Mouse (Mus musculus) ovary, adult 18-20 months (tissue): ENCODE data around the gene Ctsw.
A peak's percentile ranks its signal among the peaks of the same experiment; 100 is the strongest.
"Not testable (repeated sequence)": the region's sequence is repeated elsewhere in the genome, so short reads cannot be mapped to it uniquely, and the experiment has no call there.

ENCODE experiments used
- DNase-seq: peaks from one replicate; pipeline ENCODE4 v3.0.0; 2022; ENCODE audit warnings: low spot score, mixed read lengths

The Ctsw gene

DNA sequence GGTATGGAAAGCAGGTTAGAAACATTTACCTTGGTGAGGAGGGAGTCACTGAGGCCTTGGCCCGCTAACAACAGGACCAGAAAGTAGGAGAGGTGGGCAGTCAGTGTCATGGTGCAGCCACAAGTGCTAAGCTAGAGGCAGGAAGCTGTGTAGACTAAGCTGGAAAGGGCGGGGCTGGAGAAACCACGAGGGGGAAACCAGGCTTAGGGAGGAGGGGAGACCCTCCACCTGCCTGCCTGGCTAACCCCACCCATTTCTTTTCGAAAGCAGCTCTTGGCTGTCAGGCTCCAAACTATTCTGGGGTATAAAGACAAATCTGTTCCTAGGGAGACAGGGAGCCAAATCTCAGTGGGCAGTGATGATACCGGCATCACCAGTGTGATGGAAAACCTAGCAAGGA, at the start of gene Ctsw:
Ctsw (minus strand) TSS at position 134 of the 400 bp plus-strand sequence.
- DNase-seq, result no peak

DNA sequence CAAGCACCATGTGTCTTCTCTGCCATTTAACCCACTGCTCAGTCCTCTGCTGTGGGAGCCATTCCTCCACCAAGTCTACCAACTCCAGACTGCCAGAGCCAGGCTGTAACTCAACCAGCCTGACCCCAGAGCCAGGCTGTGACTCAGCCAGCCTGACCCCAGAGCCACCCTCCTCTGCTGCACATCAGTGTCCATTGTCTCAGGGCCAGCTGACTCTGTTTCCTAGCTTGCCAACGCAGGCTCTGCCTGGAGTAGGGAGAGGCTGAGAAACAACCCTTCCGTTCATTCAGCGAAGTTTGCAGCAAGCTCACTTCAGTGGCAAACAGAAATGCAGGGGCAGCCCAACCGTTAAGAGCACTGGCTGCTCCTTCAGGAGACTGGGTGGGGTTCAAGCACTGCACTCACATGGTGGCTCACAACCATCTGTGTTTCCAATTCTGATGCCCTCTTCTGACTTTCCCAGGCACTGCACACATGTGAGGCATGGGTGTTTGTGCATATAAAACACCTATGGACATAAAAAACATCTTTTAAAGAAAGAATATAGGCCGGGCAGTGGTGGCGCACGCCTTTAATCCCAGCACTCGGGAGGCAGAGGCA, 48.7 kb upstream of the Ctsw start:
- no peak for DNase-seq

DNA sequence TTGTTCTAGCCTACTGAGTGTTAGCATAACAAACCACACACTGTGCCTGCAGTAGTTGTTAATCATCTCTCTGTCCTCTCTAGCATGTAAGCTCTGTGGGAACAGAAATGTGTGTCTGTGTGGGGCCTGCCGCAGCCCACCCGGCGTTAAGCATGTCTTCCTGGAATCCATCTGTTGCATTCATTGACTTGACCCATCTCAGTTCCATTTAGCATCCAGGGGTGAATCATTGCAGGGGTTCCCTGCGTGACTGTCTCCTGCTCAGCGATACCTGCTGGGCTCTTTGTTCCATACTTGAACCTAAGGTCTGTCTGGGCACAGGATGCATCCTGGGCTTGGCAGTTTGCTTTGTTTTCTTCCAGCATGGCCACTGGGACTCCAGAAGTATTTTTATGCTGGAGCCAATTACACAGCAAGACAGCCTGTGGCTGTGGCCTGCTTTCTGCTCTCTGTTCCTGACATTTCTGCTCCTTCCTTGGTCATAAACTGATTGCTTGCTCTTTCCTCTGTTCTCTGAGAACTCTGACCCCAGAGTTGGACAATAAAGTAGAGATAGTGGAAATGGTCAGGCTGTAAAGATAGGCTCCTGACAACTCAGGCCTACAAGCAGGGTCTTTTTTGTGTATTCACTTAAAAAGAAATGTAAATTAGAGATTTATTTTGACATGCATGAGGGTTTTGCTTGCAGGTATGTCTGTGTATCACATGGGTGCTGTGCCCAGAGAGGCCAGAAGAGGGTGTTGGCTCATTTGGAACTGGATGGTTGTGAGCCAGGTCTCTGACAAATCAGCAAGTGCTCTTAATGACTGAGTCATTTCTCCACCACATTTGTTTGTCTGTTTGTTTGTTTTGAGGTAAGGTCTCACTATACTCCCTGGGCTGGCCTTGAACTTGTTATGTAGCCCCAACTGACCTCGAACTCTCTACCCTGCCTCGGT, 47.8 kb upstream of the Ctsw start:
- DNase-seq, result no peak

DNA sequence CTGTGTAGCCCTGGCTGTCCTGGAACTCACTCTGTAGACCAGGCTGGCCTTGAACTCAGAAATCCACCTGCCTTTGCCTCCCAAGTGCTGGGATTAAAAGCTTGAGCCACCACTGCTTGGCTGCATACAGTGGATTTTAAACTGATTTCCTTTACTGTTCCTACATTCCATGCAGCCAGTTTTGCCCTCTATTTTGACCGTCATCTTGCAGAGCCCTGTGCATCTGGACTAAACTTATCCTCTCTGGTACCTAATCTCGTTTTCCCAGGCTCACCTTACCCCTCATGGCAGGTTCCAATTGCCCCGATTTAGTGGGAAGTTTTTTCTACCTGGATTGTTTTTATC, 44.7 kb upstream of the Ctsw start:
- DNase-seq, result no peak

DNA sequence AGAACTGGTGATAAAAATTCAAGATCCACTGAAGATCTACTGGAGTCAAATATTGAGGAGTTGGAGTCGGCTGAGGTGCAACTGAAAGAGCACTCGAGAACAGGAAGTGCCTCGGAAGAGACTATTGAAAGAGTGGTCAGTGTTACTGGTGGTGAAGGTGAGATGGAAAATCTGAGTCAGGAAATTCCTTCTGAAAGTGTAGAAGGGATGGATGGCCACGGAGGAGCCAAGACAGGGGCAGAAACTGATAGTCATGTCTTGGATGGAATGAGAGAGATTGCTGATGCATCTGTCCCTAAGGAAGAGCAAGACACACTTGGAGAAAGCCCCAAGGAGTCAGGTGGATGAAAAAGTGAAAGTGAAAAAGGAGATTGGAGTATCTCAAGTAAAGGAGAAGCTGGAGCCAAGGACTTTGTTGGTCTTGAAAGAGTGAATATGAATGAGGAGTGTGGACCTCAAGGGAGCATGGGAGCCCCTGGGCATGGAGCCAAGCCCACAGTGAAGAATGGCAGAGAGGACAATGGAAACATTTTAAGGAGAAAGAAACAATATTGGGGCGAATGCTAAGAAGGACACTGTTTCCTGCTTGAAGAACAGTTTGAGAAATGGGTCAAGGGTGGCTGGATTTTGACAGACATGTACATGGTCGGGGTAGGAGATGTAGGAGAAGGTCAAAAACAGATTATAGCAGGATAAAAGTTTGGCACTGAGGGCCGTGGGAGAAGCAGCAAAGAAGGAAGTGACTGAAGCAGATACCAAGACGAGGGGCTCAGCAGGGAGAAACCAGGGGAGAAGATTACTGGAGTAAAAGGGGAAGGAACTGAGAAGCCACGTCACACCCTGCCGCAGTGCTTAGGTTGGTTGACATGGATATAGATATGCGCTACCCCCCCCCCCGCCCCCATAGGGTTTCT, 44.0 kb upstream of the Ctsw start:
- DNase-seq, result no peak

DNA sequence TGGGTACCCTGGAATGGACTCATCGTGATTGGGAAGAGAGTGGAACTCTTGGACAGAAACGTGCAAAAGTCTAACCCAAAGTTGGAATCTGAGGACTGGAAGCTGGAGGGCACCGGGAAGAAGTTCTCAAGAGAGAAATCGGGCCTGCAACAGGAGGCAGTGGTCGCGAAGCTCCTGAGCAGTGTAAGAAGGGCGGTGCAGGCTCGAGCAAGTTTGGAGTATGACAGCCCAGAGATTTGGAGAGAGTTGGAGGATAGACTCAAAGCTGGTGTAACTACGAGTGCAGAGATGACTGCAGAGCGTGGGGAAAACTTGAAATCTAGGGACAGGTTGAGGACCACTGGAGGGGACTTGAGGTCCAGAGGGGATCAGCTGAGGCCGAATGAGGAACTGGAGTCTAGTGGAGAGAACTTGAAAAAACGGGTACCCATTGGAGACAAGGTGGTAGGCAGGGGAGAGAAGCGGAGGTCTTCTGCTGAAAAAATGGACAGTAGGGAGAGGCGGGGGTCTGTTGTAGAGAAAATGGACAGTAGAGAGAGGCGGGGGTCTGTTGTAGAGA, 42.8 kb upstream of the Ctsw start:
- no peak for DNase-seq

DNA sequence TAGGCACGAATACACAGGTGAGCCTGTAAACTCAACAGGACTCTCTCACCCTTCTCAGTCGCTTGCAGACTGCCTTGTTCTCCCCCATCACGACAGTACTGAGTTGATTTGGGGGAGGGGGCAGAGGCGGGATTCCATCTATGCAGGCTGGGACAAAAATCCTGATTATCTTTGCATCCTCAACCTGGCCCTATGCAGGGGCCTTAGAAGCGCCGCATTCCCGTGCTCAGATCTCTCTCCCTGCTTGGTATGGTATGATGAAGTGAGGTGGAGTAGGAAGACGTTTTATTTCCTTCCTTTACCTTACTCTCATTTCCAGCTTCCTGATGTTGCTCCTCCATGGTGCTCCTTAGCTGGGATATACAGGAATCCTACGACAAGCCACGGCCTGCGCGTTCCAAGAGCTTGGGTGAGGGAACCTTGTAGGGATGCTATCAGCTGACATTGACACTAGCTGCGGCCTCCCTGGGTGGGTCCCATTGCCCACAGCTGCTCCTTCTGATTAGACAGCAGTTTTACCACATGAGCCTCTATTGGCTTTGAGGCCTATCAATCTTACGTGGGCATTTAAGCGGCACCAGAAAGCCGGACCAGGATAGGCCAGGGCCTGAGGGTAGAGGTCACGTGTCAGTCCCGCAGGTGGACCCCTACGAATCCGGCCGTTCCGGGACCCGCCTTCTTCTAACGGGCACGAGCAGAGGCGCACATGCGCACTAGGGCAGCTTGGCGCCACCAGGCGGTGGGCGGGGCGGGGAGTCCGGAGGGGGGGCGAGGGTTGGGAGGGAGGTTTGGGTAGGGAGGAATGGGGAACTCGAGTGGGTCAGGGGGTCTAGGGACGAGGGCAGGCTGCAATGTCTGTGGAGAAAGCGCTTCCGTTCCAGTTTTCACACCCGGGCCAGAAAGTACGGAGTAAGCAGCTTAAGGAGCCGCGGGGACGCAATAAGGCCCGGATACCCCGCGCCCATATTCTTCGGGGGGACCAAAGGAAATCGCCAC, 42.0 kb upstream of the Ctsw start, which contains the start of gene Snx32:
Snx32 (minus strand) TSS at position 508 of the 996 bp plus-strand sequence.
- peak; percentile 98 for DNase-seq

DNA sequence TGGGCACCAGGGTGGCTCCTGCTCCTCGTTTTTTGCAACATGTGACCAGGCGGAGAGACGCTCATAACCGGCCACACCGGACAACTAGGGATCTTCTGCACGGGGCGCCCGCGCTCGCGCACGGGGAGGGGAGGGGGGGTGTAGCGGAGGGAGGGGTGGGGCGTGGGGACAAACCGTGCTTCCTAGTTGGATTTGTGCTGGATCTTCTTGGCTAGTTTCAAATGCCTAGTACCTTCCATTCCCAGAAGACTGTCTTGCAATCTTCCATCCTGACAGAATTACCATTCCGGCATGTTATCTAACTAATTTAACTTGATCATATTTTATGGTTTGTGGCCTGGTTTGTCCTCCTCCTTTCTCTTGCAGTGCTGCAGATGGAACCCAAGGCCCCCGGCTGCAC, 35.4 kb upstream of the Ctsw start, which contains the start of gene 1700020D05Rik:
1700020D05Rik (minus strand) TSS at position 101 of the 400 bp plus-strand sequence.
- DNase-seq, result no peak

DNA sequence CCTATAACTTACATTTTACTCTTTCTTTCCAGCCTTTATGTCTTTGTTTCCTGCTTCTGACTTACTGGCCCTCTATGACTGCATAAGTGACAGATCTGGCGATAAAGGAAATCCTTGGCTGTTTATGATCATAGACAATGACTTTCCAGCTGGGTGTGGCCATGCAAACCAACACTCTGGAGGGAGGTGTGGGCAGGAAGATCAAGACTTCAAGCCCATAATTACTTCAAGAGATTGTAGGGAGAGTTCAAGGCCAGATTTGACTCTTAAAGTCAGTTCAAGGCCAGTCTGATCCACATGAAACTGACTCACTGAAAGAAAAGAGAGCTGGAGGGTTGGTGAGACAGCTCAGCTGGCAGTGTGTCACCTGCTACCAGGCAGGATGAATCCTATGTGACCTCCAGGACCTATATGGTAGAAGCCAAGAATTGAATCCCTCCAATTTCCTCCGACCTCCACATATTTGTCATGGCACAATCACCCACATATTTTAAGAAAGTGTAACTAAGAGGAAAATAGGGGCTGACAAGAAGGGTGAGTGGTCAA, 32.1 kb upstream of the Ctsw start:
- no peak for DNase-seq

DNA sequence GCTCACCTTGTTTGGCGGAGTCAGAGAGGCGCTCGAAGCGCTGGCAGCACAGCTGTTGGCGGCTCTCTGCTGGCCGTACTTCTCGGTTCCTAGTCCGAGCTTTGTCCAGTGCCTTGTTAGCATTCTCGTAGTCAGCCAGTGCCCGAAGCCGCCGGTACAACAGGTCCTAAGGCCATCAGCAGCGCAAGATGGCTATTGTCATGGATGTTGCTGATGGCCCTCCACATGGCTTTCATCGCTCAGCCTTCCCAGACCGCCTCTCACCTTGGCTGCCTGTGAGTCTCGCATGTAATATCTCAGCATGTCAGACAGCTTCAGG, 27.7 kb upstream of the Ctsw start:
- no peak for DNase-seq

DNA sequence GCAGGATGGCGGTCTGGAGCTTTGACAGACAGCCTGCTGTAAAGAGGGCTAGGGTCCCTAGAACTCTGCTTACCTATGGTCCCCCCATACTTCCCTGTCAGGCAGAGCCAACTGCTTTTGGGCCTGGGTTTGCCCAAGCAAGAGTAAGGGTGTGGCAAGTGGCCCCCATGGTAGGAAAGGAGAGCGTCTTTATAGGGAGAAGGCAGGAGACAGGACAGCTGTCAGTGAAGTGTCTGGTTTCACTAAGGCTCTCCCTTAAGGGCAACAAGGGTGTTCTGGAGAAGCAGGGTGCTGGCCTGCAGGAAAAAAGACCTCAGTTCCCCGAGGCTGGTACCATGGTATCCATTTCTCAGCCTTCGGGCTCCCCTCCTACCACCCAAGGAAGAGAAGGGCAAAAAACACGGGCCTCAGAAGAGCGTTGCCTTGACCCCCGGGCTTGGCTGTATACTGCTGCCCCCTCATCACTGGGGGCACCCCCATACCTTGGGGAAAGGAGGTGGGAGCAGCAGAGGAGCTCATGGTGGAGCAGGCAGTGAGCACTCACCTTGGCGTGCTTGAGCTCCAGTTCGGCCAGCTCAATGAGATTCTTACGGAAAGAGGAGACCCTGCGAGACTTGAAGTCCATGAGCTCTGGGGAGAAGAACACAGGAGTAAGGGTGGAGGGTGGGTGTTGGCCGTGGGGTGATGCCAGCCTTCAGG, 27.2 kb upstream of the Ctsw start:
- DNase-seq, result no peak

DNA sequence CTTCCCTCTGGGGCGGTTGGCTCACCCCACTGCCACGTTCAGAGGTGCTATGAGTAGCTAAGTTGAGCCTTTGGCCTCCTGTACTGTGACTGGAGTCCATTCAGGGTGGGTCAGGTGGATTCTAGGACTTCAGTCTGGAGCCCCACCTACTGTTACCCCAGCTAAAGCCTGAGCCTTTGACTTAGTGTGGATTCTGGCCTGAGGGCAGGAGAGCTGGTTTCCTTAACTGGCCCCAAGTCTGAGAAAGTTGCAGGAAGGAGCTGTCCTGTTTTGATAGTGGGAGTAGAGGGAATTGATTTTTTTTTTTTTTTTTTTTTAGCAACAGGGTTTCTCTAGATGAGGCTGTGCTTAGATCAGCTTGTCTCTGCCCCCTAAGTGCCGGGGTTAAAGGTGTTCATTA, 26.0 kb upstream of the Ctsw start:
- DNase-seq, result no peak

DNA sequence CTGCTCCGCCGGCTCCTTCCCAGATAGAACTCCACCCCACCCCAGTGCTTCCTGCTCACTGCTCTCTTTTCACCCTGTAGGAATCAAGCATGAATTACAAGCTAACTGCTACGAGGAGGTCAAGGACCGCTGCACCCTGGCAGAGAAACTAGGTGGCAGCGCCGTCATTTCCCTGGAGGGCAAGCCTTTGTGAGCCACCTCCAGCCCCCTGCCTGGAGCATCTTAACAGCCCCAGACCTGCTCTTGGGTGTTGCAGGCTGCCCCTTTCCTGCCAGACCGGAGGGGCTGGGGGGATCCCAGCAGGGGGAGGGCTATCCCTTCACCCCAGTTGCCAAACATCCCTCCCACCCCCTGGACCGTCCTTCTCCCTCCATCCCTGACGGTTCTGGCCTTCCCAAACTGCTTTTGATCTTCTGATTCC, 25.0 kb upstream of the Ctsw start:
- DNase-seq, result not testable (repeated sequence)

DNA sequence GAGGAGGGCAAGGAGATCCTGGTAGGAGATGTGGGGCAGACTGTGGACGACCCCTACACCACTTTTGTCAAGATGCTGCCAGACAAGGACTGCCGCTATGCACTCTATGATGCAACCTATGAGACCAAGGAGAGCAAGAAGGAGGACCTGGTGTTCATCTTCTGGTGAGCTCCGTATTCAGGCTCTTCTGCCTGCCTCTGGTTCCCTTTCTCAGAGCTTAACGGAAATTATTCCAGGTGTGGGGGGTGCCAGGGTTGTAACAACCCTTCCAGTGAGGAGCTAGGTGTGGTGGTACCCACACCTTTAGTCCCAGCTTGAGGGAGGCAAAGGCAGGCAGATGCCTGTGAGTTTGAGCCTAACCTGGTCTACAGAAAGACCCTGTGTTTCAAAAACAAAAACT, 24.3 kb upstream of the Ctsw start:
- no peak for DNase-seq

DNA sequence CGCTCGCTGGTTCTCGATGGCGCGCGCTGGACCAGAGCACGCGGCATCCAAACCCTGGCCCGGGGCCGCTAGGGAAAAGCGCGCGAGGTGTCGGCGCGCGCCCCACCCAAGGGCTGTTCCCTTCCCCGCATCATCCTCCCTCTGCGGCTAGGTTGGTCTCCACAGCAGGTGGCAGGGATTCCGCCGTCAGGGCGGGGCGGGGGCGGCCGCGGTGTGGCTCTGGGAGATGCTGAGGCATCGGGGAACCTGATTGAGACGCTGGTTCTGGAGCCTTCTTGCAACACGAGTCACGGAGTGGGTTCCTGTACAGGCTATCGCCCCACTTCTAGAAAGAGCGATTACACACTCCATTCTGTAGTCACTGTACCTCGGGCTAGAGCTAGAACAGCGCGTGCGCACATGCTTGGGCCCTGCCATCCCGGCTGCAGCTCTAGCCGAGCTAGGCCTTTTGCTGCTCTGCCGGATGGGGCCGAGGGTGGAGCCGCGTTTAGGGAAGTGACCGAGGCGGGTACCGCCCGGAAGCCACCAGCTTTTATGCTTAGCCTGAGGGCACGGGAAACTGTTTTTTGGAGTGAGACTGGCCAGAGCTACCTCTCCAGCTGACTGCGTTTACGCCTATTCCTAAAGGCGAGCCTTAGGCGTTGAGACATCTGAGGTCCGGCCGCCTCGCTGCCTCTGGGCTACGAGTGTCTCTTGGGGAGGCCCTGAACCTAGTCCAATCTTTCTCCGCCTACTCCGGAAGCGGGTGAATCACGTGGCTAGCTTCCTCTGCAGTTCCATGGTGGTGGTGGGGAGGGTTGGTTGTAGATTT, 22.8 kb upstream of the Ctsw start:
- DNase-seq, result peak; percentile 77

DNA sequence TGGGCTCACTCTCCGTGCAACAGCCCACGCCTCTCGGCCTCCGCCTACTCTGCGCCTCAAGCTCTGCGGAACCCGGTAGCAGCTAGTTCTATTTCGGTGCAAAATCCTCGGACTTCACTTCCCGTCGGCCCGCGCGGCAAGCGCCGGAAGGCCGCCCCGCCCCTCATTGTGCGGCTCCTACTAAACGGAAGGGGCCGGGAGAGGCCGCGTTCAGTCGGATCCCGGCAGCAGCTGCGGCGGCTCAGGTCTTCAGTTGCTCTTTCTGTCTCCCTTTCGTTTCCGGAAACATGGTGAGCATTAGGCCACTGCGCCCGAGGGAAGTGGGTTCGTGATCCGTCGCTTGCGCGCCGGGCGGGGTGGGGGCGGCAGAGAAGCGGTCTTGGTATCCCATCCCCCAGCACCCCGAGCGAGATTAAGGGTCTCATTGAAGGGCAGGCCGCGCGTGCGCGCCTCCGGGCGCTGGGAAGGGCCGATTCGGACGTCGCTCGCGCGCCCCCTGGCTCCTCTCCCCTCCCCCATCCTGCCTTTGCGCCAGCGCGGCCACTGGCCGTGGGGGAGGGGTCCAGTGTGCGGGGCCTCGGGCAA, 22.1 kb upstream of the Ctsw start, which contains the start of gene Cfl1:
Cfl1 (plus strand) TSS at position 143 of the 585 bp plus-strand sequence.
- DNase-seq, result peak; percentile 94

DNA sequence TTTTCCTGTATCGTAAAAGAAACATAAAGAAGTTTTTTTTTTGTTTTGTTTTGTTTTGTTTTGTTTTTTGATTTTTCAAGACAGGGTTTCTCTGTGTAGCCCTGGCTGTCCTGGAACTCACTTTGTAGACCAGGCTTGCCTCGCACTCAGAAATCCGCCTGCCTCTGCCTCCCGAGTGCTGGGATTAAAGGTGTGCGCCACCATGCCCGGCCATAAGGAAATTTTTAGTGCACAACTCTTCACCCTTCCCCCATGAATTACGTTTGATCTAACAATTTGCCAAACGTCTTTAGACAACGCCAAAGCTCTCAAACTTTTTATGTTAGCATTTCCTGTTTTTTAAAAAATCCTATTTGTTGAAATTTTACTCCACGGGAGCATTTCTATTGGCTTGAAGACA, 21.4 kb upstream of the Ctsw start:
- DNase-seq, result not testable (repeated sequence)

DNA sequence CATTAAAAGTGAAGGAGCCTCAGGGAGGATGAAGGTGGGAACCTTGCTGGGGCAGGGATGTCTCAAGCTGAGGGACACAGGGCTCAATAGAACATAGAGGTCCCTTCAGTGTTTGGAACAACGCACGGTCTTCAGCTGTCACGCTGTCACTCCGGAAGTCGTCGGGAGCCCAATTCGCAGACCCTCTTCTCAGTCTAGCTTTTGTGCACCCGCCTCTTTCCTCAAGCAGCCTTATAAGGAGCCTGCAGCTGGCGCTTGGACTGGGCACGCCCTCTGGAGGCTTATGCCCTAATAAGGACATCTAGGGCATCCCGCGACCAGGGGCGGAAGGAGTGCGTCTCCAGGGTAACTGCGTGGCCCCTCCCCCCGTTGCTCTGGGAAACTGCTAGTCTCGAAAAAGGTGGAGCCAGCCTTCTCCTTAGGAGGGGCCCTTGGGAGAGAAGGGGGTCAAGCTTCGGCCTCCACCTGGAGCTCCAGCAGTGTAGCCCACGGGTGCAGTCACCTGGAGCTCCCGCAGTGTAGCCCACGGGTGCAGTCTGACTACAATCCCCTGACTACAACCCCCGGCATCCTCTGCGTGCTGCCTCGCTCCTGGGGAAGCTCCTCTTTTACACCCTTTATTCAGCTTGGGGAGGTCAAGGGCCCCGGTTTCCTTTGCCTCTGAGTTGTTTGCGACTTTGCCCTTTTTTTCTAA, 20.7 kb upstream of the Ctsw start:
- peak; percentile 97 for DNase-seq
